Mouse (Mus musculus) testis, postnatal 10 days (tissue): ENCODE measurements around the gene Ssx2ip.
A peak's percentile ranks its signal among the peaks of the same experiment; 100 is the strongest.

Experiments used
- DNase-seq: peaks from one replicate; pipeline ENCODE4 v3.0.0; 2021; ENCODE audit warnings: low spot score

Gene Ssx2ip

DNA sequence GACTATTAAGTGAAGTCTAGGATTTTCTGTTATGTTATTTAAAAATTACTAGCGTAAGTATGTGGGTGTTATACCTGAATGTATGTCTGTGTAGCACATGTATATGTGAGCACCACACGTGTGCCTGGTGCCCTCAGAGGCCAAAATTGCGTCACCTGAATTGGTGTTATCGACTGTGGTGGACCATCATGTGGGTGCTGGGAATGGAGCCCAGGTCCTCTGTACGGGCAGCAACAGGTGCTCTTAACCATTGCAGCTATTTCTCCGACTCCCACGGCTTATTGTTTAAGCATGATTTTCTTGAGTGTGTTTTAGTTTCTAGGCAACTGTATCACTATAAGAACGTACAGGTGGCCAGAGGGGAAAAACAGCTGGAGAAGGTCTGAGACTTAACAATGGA, 31.7 kb downstream of the Ssx2ip start:
- no peak for DNase-seq

DNA sequence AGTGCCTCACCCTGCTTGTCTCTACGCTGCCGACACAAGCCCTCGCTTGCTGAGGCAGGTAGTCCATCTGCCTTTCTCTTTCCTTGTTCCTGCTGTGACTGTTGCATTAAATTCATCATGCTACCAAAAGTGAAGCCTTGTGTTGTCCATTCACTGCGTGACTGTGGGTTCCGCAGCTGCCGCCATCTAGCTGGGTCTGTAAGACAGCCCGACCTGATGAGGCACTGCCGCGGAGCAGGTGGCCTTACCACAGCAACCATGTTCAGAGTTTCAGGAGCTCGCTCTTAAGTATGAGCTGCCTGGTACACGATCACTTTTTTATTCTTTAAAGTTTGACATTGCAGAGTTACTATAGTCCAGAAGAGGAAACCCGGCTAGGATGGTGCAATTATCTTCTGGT, 35.6 kb downstream of the Ssx2ip start:
- no peak for DNase-seq

- no peak for DNase-seq
Measured at GRCm38 (mm10) chr3:146440422-146440821, 36.0 kb downstream of the Ssx2ip start.

DNA sequence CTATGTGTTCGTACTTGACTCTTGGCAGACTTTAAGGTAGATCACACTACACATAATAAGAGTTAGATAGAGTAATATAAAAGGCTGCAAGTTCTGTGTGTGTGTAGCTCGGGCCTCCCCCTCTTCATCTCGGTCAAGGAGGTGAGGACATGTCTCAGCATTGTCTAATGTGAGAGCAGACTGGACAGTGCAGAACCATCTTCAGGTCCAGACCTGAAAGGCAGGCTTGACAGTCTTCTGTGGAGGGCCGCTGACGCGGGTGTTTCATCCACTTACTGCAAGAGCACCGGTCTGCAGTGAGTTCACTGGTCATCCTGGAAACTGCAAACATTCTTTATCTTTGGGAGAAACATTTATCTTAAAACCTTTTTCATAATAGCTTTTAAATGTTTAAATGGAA, 38.0 kb downstream of the Ssx2ip start:
- DNase-seq: no peak

GRCm38 (mm10) chr3:146442936-146443335, 38.5 kb downstream of the Ssx2ip start:
- DNase-seq: no peak

- DNase-seq: no peak
Measured at GRCm38 (mm10) chr3:146443380-146443779, 38.9 kb downstream of the Ssx2ip start.

DNA sequence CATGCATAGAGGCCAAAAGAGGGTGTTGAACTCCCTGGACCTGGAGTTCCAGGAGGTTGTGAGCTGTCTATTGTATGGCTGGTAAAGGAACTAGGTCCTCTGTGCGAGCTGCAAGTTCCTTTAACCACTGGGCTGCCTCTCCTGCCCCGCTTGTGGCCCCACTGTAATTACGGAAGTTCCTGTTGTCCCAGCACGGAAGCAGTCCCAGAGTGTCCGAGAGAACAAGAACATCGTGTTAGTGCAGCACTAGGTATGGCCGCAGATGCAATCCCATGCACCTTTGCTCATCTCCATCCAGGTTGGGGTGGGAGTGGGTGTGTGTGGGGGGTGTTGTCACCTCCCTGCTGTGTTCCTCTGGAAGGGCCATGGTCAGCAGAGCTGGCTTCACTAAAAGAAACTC, 40.4 kb downstream of the Ssx2ip start:
- DNase-seq: no peak

- DNase-seq: no peak
Measured at GRCm38 (mm10) chr3:146447156-146447555, 42.7 kb downstream of the Ssx2ip start.

DNA sequence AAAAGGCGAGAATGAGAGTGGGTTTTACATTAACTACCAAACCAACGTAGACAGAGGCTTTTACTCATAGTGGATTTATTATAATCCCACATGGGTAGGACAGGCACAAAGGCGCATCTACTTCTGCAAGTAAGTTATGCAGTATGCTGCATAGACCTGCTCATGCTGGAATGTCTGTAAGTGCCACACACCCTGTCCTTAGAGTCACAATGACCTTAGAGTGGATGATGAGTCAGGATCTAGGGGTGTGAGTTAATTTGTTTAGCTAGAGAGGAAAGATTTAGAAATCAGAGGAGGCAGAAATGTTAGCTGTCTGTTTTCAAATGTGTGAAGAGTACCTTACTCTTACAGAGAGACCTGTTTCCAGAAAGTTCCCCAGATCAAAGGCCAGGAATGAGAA, 43.2 kb downstream of the Ssx2ip start:
- DNase-seq: no peak

DNA sequence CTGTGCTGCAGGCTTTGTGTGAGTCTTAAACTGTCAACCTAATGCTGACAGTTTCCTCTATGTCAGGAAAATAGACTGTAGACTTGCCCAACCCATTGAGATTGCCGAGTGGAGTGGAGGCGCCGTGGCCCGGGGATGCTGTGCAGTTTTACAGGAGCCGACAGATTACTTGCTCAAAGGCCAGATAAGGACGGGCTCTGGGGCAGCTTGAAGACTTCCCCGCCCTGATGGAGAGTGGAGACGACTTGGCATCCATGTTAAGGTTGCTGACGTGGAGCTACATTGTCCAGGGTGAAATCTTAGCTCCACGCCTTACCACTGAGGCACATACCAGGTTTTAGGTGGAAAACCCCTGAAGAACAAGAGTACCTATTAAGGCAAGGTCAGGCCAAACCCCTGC, 43.9 kb downstream of the Ssx2ip start:
- no peak for DNase-seq

GRCm38 (mm10) chr3:146448969-146449368, 44.5 kb downstream of the Ssx2ip start:
- DNase-seq: no peak

- DNase-seq: no peak
Measured at GRCm38 (mm10) chr3:146449745-146450250, 45.4 kb downstream of the Ssx2ip start, which contains the start of gene Ctbs. Gene Ctbs, plus strand, starts transcription at chr3:146449795.

DNA sequence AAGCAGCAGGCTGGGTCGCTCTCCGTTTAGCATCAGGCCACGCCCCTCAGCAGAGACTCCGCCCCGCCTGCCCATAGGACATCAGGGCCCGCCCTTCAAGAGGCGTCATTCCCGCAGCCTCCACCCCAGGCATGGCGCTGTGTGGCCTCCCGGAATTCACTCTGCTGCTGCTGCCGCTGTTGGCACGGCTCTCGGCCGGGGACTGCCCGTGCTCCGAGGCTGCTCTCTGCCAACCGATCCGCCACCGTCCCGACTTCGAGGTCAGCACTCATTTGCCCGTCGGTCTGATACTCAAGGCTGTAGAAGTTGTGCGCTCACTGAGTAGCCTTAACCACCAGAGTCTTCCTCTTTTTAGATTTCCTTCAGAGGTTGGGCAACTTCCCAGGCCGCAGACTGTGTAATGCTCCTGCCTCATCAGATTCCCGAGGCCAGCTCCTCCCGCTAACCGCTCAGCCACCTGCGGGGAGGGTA, 46.0 kb downstream of the Ssx2ip start:
- DNase-seq: peak; percentile 98

DNA sequence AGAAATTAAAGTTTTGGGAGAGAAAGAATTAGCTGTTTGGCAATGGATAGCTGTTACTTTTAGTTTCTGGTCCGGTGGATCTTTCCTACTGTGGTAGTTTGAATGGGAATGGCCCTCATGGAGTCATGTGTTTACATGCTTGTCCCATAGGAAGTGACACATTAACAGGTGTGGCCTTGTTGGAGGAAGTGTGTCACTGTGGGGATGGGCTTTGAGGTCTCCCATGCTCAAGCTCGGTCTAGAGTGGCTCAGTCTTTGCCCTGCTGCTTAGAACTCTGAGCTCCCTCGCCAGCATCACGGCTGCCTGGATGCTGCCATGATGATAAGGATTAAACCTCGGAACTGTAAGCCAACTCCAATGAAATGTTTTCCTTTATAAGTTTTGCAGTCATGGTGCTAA, 46.9 kb downstream of the Ssx2ip start:
- DNase-seq: no peak

GRCm38 (mm10) chr3:146462939-146463338, 58.5 kb downstream of the Ssx2ip start:
- DNase-seq: no peak

GRCm38 (mm10) chr3:146469226-146469625, 64.8 kb downstream of the Ssx2ip start:
- DNase-seq: no peak

DNA sequence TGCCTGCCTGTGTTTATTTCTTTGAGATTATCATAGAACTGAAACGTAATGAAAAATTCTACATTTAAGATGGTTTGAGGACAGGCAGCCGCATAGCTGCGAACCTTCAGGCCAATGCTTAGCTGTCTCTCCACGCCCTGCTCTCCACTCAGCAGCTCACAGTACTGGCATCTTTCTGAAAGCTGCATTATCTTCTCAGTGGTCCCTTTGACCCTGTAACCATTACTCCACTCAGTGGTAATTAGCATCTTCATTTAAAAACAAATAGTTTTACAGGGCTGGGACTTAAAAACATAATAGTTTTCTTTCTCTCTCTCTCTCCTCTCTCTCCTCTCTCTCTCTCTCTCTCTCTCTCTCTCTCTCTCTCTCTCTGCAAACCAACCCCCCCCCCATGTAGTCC, 68.2 kb downstream of the Ssx2ip start:
- no peak for DNase-seq

DNA sequence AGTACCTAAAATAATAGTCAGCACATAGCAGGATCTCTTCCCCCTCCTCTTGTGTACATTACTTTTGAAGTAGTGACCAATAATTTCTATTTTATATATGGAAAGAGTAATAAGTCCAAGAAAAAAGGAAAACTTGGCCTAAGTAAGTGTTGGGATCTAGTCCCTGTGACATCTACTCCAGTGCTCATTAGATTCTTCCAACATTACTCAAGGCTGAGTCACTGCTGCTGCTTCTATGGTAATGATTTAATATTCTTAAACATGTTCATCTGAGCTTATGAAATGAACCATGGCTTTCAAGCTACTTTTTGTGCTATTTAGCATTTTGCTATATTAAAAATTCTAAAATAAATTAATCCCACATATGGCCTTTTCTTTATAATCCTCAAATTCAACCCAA, 69.3 kb downstream of the Ssx2ip start:
- no peak for DNase-seq

DNA sequence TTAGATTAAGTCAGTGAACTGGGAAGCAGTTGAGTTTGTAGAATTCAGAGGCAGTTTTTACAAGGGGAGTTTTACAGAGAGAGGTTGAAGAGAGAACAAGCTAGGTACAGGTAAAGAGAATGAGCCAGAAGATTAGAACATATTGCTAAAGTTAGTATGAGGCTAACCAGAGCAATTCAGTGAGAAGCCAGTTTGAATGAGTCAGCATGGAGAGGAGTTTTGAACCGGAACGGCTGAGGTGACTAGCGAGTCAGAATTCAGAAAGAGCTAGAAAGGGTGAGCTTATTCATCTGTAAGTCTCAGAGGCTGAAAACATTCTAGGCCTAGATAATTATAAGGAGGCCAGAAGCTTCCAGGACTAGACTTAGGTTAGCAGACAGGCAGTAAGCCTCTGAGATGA, 70.0 kb downstream of the Ssx2ip start:
- no peak for DNase-seq

DNA sequence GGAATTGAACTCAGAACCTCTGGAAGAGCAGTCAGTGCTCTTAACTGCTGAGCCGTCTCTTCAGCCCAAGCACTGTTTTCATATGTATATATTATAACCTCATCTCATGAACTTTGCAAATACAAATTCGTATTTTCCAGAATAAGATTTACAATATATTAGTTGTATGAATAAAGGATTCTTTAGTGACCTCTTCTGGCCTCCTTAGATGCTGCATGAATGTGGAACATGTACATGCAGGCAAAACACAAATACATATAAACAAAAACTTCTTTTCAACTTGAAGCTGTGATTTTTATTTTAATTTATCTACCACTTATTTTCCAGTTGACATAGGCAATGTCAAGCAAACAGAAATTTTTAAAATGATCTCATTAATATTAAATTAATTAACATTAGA, 77.6 kb downstream of the Ssx2ip start:
- DNase-seq: no peak

DNA sequence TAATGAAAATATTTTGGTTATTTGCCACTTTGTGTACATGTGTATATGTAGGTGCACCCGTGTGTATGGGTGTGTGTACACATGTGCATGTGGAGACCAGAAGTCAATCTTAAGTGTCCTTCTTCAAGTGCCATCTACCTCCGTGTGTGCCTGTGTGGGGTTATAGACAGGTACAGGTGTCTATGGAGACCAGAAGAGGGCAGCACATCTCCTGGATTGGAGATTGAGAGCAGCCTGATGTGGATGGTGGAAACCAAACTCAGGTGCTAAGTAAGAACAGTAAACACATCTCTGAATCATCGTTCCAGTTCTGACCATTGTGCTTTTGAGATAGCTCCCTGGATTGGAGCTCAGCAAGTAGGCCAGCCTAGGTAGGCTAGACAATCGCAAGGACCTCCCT, 82.0 kb downstream of the Ssx2ip start:
- DNase-seq: no peak
